Mouse (Mus musculus) midbrain, embryonic 13.5 days (tissue): ENCODE measurements around the gene Ptprh. TPM values are rescaled to one million over a fixed set of nuclear protein-coding genes. Genes with fewer than 3 reads are reported as not detected.

Experiments used
- ATAC-seq: fragments of 200-750 bp; cut with Nextera tagmentation; 2 replicates; pipeline ENCODE4 v1.8.0; 2017; ENCODE audit warnings: mild to moderate bottlenecking, moderate TSS enrichment, moderate library complexity
- H3K27ac ChIP-seq: fragments of 300-500 bp; sonication (generic); 2 replicates; pipeline ENCODE4 v1.5.1; 2015; ENCODE audit warnings: inconsistent platforms, mild to moderate bottlenecking, moderate library complexity
- H3K27me3 ChIP-seq: fragments of 300-500 bp; sonication (generic); 2 replicates; pipeline ENCODE4 v1.6.1; 2015; ENCODE audit warnings: mild to moderate bottlenecking, inconsistent platforms
- H3K36me3 ChIP-seq: fragments of 300-500 bp; sonication (generic); 2 replicates; pipeline ENCODE4 v1.6.1; 2015; ENCODE audit warnings: mild to moderate bottlenecking, inconsistent platforms
- H3K4me1 ChIP-seq: fragments of 300-500 bp; sonication (generic); replicated peaks from 2 replicates; pipeline ENCODE4 v1.6.1; 2015; ENCODE audit warnings: inconsistent platforms
- H3K4me2 ChIP-seq: fragments of 300-500 bp; sonication (generic); replicated peaks from 2 replicates; pipeline ENCODE4 v1.6.1; 2015; ENCODE audit warnings: moderate library complexity, mild to moderate bottlenecking, inconsistent platforms
- H3K4me3 ChIP-seq: fragments of 300-500 bp; sonication (generic); replicated peaks from 2 replicates; pipeline ENCODE4 v1.5.1; 2015; ENCODE audit warnings: mild to moderate bottlenecking, inconsistent platforms
- H3K9ac ChIP-seq: fragments of 300-500 bp; sonication (generic); replicated peaks from 2 replicates; pipeline ENCODE4 v1.6.1; 2015; ENCODE audit warnings: mild to moderate bottlenecking, inconsistent platforms
- H3K9me3 ChIP-seq: fragments of 300-500 bp; sonication (generic); 2 replicates; pipeline ENCODE4 v1.6.1; 2016; ENCODE audit warnings: mild to moderate bottlenecking, inconsistent platforms
- WGBS: fragments of 180-500 bp; shearing (Covaris S2); methylation state at CpG from one replicate; pipeline ENCODE4 v1.1.7; 2015; 5-methylcytosine and 5-hydroxymethylcytosine counted together
- microRNA-seq: library from miRNA; unstranded; fragments of <30 nt; microRNA quantifications from one replicate; pipeline ENCODE4, GENCODE M21; 2016
- polyA plus RNA-seq: library from polyadenylated mRNA; unstranded; fragments of >200 nt; fragmentation: Nextera tagmentation; extraction: Ambion mirVana; gene quantifications from 2 replicates; pipeline ENCODE4 v1.2.1, GENCODE M21; 2015

Gene Ptprh
- polyA plus RNA-seq, 1 experiment from 2014 or later = 0.35 TPM

DNA sequence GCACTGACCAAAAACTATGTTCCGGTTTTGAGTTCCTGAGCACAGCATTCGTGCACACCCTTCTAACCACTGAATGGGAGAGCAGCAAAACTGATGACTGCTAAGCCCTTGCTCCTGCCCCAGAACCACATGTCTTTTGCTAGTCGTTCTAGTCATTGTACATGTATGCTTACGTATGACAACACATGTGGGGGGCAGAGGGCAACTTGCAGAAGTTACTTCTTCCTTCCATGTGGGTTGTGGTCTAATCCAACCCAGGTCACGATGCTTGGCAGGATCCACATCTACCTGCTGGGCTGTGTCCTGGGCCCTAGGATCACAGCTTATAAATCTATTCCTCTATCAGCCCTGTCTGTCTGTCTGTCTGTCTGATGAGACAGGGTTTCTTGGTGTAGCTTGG is 100.0 kb downstream of the Ptprh start:
- H3K36me3 ChIP-seq = 0 out of 2 replicates have a peak, but pooled peaks cover 4% of the 10 kb centered on the region
- ATAC-seq = no peak
- no peak overlapping the region for H3K27ac ChIP-seq
- no peak overlapping the region for H3K4me2 ChIP-seq
- no peak overlapping the region for H3K9ac ChIP-seq
- no peaks in the 10 kb centered on the region for H3K9me3 ChIP-seq
- H3K4me1 ChIP-seq = peaks cover 23% of the 10 kb centered on the region
- H3K4me3 ChIP-seq = no peak overlapping the region
- H3K27me3 ChIP-seq = 0 out of 2 replicates have a peak, but pooled peaks cover 3% of the 10 kb centered on the region
- 85% methylated on average over 5 of the region's 5 CpGs for WGBS

DNA sequence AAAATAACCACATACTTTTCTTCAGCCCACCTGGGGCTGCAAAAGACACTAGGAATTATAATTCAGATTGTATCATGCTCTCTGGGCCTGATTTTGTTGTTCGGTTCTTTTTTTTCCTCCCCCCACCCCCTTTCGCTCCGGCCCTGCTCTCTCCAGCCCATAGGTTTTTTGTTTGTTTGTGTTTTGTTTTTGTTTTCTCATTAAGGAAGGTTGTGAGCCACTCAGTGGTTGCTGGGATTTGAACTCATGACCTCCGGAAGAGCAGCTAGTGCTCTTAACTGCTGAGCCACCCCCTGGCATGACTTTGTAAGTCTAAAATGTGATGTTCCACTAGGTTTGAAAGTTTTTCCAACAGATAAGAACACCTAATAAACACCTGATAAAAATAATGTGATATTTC is 100.7 kb downstream of the Ptprh start:
- Histone ChIP-seq H3K9me3 (no peaks in the 10 kb centered on the region), H3K4me2 (no peak overlapping the region)
- WGBS = 76% methylated on average over 4 of the region's 4 CpGs

DNA sequence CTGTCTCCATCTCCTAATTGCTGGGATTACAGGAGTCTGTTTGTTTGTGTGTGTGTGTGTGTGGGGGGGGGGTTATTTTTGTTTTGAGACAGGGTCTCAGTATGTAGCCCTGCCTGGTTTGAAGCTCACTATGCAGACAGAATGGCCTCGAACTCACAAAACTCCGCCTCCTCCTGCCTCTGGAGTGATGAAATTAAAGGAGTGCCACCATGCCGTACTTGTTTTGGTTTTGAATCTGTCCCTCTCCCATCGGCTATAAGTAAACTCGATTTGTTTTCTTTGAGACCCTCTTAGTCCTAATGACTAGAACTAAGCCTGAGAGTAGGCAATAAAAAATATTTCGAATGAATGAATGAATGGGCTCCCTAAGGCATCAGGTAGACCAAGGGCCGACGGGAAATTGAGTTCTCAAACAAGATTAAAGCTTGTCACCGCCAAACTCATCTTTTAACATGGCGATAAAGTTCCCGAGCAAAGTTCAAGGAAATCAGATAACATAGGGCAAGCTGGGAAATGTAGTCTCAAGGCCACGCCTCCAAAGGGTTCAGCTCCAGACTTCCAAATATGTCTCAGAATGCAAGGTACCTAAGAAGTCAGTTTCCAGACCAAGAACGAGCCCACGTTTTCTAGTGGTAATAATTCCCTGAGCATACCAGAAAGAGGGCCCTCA is 101.3 kb downstream of the Ptprh start:
- peak; percentile 29 for ATAC-seq
- H3K36me3 ChIP-seq = 0 out of 2 replicates have a peak, but pooled peaks cover 7% of the 10 kb centered on the region
- 14% methylated on average over 14 of the region's 14 CpGs for WGBS
- H3K9me3 ChIP-seq = no peaks in the 10 kb centered on the region
- H3K4me1 ChIP-seq = peaks cover 36% of the 10 kb centered on the region
- no peaks in the 10 kb centered on the region for H3K27me3 ChIP-seq
- H3K27ac ChIP-seq = no peak overlapping the region
- H3K4me3 ChIP-seq = peak overlapping the region; percentile 92
- H3K9ac ChIP-seq = peak overlapping the region; percentile 97
- H3K4me2 ChIP-seq = peak overlapping the region; percentile 85

More for the DNA sequence above, 100.7 kb downstream of the Ptprh start:
- no peak overlapping the region for H3K9ac ChIP-seq
- no peaks in the 10 kb centered on the region for H3K27me3 ChIP-seq
- no peak overlapping the region; the same call in 1 of the 2 replicates for H3K4me3 ChIP-seq
- ATAC-seq = no peak
- peaks cover 31% of the 10 kb centered on the region for H3K4me1 ChIP-seq
- H3K27ac ChIP-seq = no peak overlapping the region
- 0 out of 2 replicates have a peak, but pooled peaks cover 4% of the 10 kb centered on the region for H3K36me3 ChIP-seq

GRCm38 (mm10) chr7:4501558-4502397 is 102.1 kb downstream of the Ptprh start, which contains the start of gene Ppp1r12c:
TSS of gene Ppp1r12c (minus strand) at chr7:4501680.
- peaks cover 12% of the 10 kb centered on the region for H3K36me3 ChIP-seq
- H3K4me2 ChIP-seq = peak within 1 kb of the TSS; percentile 85
- ATAC-seq = peak; percentile 90
- no peaks in the 10 kb centered on the region for H3K9me3 ChIP-seq
- peak within 1 kb of the TSS; percentile 92 for H3K27ac ChIP-seq
- H3K4me1 ChIP-seq = peaks cover 43% of the 10 kb centered on the region
- H3K9ac ChIP-seq = peak within 1 kb of the TSS; percentile 97
- no peaks in the 10 kb centered on the region for H3K27me3 ChIP-seq
- WGBS = under 1% methylated on average over 51 of the region's 62 CpGs
- H3K4me3 ChIP-seq = peak within 1 kb of the TSS; percentile 92

DNA sequence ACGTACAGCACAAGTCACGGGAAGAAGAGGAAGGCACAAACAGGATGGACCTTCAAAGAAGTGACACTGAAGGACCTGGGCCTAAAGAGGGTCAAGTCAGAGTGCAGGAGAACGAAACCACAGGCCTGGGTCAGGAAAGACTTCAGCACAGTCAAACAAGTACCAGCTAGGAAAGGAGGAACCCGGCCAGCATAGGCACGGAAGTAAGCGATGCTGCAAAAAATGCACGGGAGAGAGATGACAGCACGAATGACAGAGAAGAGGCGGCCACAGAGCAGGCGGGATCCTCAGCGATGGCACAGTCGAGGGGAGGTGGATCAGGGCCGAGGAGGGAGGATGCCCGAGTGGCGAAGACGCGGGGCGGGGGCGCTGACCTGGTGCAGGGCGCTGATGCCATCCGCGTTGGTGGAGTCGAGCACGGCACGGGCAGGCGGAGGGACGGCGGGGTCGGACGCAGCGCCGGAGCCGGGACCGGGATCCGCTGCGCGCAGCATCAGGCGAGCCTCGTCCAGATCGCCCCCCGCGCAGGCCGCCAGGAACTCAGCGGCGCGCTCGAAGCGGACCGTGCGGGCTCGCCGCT is 102.9 kb downstream of the Ptprh start:
- peak overlapping the region; percentile 97 for H3K9ac ChIP-seq
- peaks cover 43% of the 10 kb centered on the region for H3K4me1 ChIP-seq
- H3K27me3 ChIP-seq = no peaks in the 10 kb centered on the region
- peaks cover 20% of the 10 kb centered on the region for H3K36me3 ChIP-seq
- peak overlapping the region; percentile 85 for H3K4me2 ChIP-seq
- H3K4me3 ChIP-seq = peak overlapping the region; percentile 92
- under 1% methylated on average over 33 of the region's 52 CpGs for WGBS
- peak overlapping the region; percentile 92 for H3K27ac ChIP-seq
- peak; percentile 62 for ATAC-seq
- no peaks in the 10 kb centered on the region for H3K9me3 ChIP-seq

DNA sequence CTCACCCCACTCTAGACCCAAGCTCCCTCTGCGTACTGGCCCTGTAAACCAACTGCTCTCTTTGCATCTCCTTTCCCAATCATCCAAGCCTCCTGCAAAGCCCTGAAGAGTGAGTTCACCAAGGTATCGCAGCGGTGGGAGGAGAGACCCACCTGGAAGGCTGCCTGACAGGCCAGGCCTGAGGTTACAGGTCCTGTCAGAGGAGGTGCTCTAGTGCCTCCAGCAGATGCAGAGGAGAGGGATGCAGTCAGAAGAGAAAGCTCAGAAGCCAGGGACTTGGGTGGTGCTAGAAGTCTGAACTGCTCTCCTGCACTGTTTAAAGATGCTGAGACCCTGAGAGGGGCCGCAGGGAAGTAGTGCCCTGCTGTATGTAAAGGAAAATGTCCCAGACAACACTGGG is 104.8 kb downstream of the Ptprh start:
- H3K9ac ChIP-seq = peak overlapping the region; percentile 97
- H3K36me3 ChIP-seq = peaks cover 37% of the 10 kb centered on the region
- H3K9me3 ChIP-seq = no peaks in the 10 kb centered on the region
- H3K4me1 ChIP-seq = peaks cover 43% of the 10 kb centered on the region
- H3K27me3 ChIP-seq = no peaks in the 10 kb centered on the region
- 98% methylated on average over 4 of the region's 4 CpGs for WGBS
- H3K4me3 ChIP-seq = peak overlapping the region; percentile 92
- ATAC-seq = no peak
- H3K4me2 ChIP-seq = peak overlapping the region; percentile 85
- H3K27ac ChIP-seq = peak overlapping the region; percentile 53; the same call in 1 of the 2 replicates

Small RNA genes lying within 50 kb of the gene (microRNA-seq; reads per million reads assigned to microRNA genes)
- not detected for gene Gm23577

Other genes with a start within 250 kb of the Ptprh start
- gene Gp6, start 206.3 kb downstream of the Ptprh start, polyA plus RNA-seq = 0.09 TPM in 1 of 2 replicates, not detected in the other
- 37.9 and 41.6 TPM in 2 replicates for gene Rdh13, start 158.4 kb downstream of the Ptprh start, polyA plus RNA-seq
- gene Eps8l1, start 143.4 kb downstream of the Ptprh start, polyA plus RNA-seq = 5.5 and 8.2 TPM in 2 replicates
- gene Ppp1r12c, start 102.4 kb downstream of the Ptprh start, polyA plus RNA-seq = 34.9 and 51.9 TPM in 2 replicates
- gene Tnnt1, start 87.7 kb downstream of the Ptprh start, polyA plus RNA-seq = 5.4 and 6.3 TPM in 2 replicates
- 1.4 and 2.3 TPM in 2 replicates for gene Tnni3, start 79.8 kb downstream of the Ptprh start, polyA plus RNA-seq
- gene Dnaaf3, start 71.6 kb downstream of the Ptprh start, polyA plus RNA-seq = 1.5 and 2.3 TPM in 2 replicates
- 92.2 and 97.8 TPM in 2 replicates for gene Syt5, start 56.5 kb downstream of the Ptprh start, polyA plus RNA-seq
- 3.8 and 3.9 TPM in 2 replicates for gene Tmem86b, start 27.4 kb upstream of the Ptprh start, polyA plus RNA-seq
- 9.2 and 11.4 TPM in 2 replicates for gene Ppp6r1, start 55.0 kb upstream of the Ptprh start, polyA plus RNA-seq
- 122 and 123 TPM in 2 replicates for gene Hspbp1, start 81.0 kb upstream of the Ptprh start, polyA plus RNA-seq
- 6.8 and 7.6 TPM in 2 replicates for gene Brsk1, start 86.6 kb upstream of the Ptprh start, polyA plus RNA-seq
- 0.22 and 0.24 TPM in 2 replicates for gene Tmem150b, start 121.2 kb upstream of the Ptprh start, polyA plus RNA-seq
- 90.0 and 92.5 TPM in 2 replicates for gene Kmt5c, start 136.1 kb upstream of the Ptprh start, polyA plus RNA-seq
- 19.7 and 22.9 TPM in 2 replicates for gene Cox6b2, start 149.1 kb upstream of the Ptprh start, polyA plus RNA-seq
- not detected in 2 replicates for gene Fam71e2, start 167.3 kb upstream of the Ptprh start, polyA plus RNA-seq
- 0.48 and 1.1 TPM in 2 replicates for gene Il11, start 178.8 kb upstream of the Ptprh start, polyA plus RNA-seq
- gene Tmem190, start 178.9 kb upstream of the Ptprh start, polyA plus RNA-seq = 0.45 TPM in 1 of 2 replicates, not detected in the other
- 2.5 and 3.0 TPM in 2 replicates for gene Tmem238, start 185.6 kb upstream of the Ptprh start, polyA plus RNA-seq
- gene Rpl28, start 188.8 kb upstream of the Ptprh start, polyA plus RNA-seq = 224 and 265 TPM in 2 replicates
- 281 and 301 TPM in 2 replicates for gene Ube2s, start 208.5 kb upstream of the Ptprh start, polyA plus RNA-seq
- 8.8 and 9.7 TPM in 2 replicates for gene Shisa7, start 240.7 kb upstream of the Ptprh start, polyA plus RNA-seq